Mouse (Mus musculus): ENCODE results near the gene Cdc42bpb.
A peak's percentile ranks its signal among the peaks of the same experiment; 100 is the strongest.

The Cdc42bpb gene

DNA sequence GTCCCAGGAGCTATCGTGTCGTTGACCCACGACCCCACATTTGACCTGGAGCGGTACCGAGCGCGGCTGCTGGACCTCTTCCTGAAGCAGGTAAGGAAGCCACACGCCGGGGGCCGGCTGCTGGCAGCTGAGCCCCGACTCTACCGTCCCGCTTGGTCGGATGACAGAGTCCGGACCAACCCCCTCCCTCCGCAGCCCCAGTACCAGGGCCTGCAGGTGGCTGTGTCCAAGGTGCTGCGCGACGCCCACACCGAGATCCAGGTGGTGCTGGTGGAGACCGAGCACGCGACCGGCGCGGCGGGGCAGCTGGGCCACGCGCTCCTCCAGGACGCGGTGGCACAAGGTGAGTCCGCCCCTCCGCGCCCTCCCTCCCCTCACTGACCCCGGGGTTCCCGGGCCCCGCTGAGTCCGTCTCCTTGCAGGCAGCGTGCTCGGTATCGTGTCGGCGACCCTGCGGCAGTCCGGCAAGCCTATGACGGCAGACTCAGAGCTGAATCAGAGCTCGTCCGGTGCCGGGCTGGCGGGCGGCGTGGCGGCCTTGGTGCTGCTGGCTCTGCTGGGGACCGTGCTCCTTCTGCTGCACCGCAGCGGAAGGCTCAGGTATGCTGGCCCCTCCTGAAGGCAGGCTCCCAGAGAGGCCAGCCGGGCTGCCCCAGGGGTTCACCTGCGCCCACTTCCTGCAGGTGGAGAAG, 102.2 kb downstream of the Cdc42bpb start:
- no peak for DNase-seq

- no peak for DNase-seq
Observed at GRCm38 (mm10) chr12:111274447-111275149, 102.9 kb downstream of the Cdc42bpb start.

GRCm38 (mm10) chr12:111274006-111274405, 103.5 kb downstream of the Cdc42bpb start:
- no peak for DNase-seq

DNA sequence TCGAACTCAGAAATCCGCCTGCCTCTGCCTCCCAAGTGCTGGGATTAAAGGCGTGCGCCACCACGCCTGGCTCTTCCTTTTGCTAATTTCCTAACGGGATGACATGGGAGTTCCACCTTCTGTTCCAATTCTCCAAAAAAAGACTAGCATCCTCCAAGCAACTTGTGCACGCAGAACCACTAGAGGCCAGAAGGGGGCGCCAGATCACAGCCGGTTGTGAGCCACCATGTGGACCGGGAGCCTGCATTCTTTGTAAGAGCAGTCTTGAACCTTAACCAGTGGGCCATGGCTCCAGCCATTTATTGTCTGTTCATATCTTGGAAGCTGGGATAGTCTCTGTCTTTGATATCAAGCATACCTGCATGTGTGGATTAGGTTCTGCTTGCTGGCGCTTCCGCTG, 105.1 kb downstream of the Cdc42bpb start:
- DNase-seq, result peak; percentile 71

DNA sequence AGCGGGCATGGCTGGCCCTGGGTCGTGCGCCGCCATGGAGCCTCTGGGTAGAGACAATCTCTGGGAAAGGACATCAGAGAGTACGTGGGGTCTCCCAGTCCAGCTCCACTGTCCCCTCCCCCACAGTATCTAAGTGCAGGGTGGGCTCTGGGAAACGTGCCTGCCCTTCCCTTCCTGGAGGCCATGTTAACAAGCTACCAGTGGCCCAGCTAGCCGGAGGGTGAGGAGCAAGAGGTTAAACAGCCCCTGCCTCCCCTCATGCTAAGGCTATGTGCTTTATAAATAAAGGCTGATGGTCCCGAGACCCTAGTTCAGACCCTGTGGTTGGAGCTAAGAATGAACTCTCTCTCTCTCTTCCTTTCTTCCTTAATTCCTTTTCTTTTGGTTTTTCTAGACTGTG, 105.6 kb downstream of the Cdc42bpb start:
- DNase-seq, result no peak

DNA sequence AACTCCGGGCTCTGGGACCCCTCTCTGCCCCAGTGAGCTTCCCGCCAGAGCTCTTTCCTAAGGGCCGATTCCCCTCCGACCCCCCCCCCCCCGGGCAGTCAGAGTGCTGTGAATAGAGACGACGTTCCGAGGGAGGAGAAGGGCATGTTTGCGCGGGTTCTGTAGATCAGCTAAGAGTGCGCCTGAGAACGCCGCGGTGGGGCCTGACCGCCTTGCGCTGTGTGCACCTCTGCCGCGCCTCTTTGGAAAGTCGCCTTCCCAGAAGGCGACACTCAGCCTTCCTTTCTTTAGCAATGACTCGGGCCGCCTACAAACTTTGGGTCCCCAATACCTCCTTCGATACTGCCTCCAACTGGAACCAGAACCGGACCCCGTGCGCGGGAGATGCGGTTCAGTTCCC, 106.1 kb downstream of the Cdc42bpb start:
- no peak for DNase-seq

- no peak for DNase-seq
Observed at GRCm38 (mm10) chr12:111270629-111271277, 106.8 kb downstream of the Cdc42bpb start, which contains the start of gene Amn. Gene Amn, plus strand, starts transcription at chr12:111271095.

GRCm38 (mm10) chr12:111267673-111268325, 109.7 kb downstream of the Cdc42bpb start:
- DNase-seq, result no peak

GRCm38 (mm10) chr12:111266592-111266991, 110.9 kb downstream of the Cdc42bpb start:
- DNase-seq, result no peak

DNA sequence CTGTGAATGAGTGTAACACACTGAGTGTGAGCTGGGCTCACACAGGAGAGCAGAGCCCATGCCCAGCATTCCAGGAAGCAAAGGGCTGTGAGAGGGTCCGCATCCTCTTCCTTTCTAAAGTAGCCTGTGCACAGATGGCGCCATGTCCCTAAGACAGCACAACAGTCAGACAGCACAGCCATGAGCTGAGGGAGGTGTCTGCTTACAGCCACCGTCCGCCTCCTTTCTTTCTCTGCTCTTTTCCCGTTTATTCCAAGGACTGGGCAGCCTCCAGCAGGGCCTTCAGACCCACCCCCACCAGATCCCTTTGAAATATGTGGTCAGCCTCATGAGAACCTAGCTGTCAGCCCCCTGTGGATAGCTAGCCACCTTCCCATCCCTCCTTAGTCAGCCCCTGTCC, 112.3 kb downstream of the Cdc42bpb start:
- DNase-seq, result no peak

GRCm38 (mm10) chr12:111263650-111264049, 113.9 kb downstream of the Cdc42bpb start:
- no peak for DNase-seq

DNA sequence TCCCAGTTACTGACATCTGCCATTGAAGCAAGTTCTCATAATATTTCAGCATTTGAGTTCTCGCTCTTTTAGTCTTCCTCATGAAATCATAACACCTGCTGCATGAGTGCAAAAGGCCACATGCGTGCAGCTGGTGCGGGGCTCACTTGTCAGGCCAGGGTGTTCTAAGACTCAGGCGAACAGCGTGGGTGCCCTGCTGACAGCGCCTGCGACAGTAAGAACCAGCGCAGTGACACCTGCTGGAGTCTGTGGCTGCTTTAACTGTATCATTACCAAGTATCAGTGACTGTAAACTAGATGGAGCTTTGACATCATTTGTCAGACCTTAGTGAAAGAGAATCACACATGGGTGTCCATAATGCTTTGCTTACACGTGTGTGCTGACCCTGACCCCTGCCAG, 126.3 kb downstream of the Cdc42bpb start:
- DNase-seq, result peak; percentile 38

DNA sequence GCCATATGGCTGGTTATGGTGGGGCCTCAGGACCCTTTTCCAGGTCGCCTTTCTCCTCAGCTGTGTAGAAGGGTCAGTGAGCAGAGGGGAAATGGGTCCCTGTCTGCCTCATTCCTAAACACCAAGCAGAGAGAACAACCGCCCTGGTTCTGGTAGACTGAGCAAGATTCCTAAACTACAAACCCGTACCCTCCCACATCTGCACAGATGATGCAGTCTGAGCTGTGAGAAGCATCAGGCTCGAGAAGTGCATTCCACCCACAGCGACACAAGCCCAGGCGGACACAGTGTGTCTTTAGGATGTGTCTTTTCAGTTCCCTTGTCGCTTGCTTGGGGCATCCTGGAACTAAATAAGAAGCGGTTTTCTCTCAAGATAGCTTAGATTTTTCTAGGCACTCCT, 127.4 kb downstream of the Cdc42bpb start:
- no peak for DNase-seq

GRCm38 (mm10) chr12:111249095-111249494, 128.4 kb downstream of the Cdc42bpb start:
- no peak for DNase-seq

- no peak for DNase-seq
Observed at GRCm38 (mm10) chr12:111246808-111247464, 130.6 kb downstream of the Cdc42bpb start.

DNA sequence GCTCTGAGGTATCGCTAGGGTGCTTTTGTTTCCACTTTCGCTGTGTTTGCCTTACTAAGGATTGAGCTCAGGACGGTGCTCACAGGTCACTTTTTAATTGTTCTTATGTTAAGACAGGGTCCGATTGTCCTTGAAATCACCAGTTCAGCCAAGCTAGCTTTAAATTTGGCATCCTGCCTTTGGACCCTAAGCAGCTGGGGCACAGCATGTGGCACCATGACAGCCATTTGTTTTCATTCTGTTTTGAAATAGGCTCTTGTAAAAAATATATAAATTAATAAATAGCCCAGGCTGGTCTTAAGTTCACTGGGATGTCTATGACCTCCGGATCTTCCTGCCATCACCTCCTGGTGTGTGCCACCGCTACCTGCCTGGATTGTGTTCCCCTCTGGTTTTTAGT, 132.4 kb downstream of the Cdc42bpb start:
- no peak for DNase-seq

DNA sequence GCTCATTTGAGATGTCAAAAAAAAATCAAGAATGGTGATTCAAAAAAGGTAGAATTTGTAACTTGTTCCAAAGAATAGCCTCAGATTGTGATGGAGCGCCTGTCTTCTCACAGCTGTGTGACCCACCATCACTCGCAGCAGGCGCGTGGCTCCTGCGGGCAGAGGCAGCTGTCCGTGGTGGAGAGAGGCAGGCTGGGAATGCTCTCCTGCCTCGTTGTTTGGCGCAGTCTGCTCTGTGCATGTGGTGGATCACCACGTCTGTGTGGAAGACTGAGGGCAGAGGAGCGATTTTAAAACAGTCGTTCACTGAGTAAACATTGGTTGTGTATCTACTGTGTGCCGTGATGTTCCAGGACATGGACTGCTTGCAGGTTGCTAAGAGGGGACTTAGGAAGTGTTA, 133.8 kb downstream of the Cdc42bpb start:
- DNase-seq, result no peak
